Mouse (Mus musculus) mouse embryonic stem cell (cell line): ENCODE results near the gene Vmn1r226.

ENCODE experiments used
- in situ Hi-C, 2 experiments: fragments of 300-500 bp; cut with MboI; formaldehyde crosslinking; loops; 1 replicate in 1 of 2; 3 replicates in 1 of 2; pipeline ENCODE4 v1.14.3; 2019 to 2020; ENCODE audit warnings: low sequenced_read_pairs in 2 of 2, low pct_unique_long_range_greater_than_20kb in 1 of 2, mixed read lengths in 1 of 2; ENCODE audit not compliant: unreplicated experiment in 1 of 2

The Vmn1r226 gene

DNA sequence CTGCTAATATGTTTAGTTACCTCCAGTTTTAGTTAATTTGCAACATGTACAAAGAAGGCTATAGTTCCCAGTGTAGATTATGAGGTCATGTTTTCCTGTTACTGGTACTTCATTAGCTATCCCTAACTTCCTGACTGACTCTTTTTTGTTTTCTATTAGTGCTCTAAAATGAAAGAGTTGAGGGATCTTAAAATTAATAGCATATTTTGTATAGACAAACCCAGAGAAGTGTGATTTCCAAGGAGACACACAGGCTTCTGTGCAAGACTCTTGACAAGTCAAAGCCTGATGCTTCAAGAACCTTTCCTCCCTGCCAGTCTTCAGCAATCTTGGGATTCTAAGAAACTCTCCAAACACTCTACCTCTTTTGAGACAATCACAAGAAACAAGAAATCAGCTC, at the start of gene Vmn1r226:
TSS of gene Vmn1r226 (plus strand) at position 301 of the 400 bp plus-strand sequence.
- in situ Hi-C loops = no loop called here

DNA sequence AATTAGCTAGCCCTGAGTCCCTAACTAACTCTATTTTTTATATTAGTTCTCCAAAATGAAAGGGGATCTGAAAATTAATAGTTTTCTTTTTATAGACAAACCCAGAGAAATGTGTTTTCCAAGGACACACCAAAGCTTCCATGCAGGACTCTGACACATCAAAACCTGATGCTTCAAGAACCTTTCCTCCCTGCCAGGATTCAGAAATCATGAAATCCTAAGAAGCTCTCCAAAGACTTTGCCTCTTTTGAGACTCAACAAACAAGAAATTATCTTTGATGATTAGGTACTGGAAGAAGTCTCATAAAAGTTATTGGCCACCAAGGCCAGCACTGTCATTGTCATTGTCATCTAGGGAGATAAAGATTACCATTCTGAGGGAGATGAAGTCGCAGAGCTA, 46.9 kb downstream of the Vmn1r226 start, which contains the start of gene Vmn1r227:
TSS of gene Vmn1r227 (plus strand) at position 301 of the 400 bp plus-strand sequence.
- in situ Hi-C loops = no loop called here
